Mouse (Mus musculus): ENCODE measurements around the gene Gfi1.

- TF ChIP-seq NANOG (IDR thresholded peaks at IDR 0.05; ENCODE audit: borderline replicate concordance, low read length) (no peak), CTCF (conservative IDR thresholded peaks at IDR 0.05; ENCODE audit: low read length) (no peak)
These were observed 12.5 kb upstream of the Gfi1 start for GRCm38 (mm10) chr5:107738296-107738695.
